Mouse (Mus musculus) G1E (cell line): ENCODE measurements around the gene Kif18b. TPM values are rescaled to one million over a fixed set of nuclear protein-coding genes. Genes with fewer than 3 reads are reported as not detected.
A peak's percentile ranks its signal among the peaks of the same experiment; 100 is the strongest.

Experiments used
- ATAC-seq: 2 replicates; pipeline ENCODE4 v1.8.0; 2016; ENCODE audit warnings: mild to moderate bottlenecking; ENCODE audit not compliant: insufficient number of reproducible peaks, poor library complexity, low FRiP score, severe bottlenecking; ENCODE audit errors: extremely low read depth
- DNase-seq: peaks from one replicate; pipeline ENCODE4 v3.0.0; 2012; ENCODE audit warnings: low spot score
- H3K27me3 ChIP-seq: 2 replicates; pipeline ENCODE4 v1.6.1; 2012; ENCODE audit warnings: mild to moderate bottlenecking, low read length, inconsistent platforms; ENCODE audit not compliant: insufficient read depth
- H3K36me3 ChIP-seq: replicated peaks from 2 replicates; pipeline ENCODE3; 2012; ENCODE audit warnings: mild to moderate bottlenecking, inconsistent platforms
- H3K4me1 ChIP-seq: 2 replicates; pipeline ENCODE4 v1.6.1; 2012; ENCODE audit warnings: low read depth, low read length, inconsistent platforms, mixed read lengths; ENCODE audit not compliant: insufficient read depth
- H3K4me3 ChIP-seq: 2 replicates; pipeline ENCODE4 v1.5.1; 2012; ENCODE audit warnings: low read depth, mild to moderate bottlenecking, inconsistent platforms, low read length, moderate library complexity, mixed read lengths
- H3K9me3 ChIP-seq: replicated peaks from 2 replicates; pipeline ENCODE4 v1.6.1; 2012; ENCODE audit warnings: inconsistent platforms
- CTCF ChIP-seq: IDR thresholded peaks from 2 replicates; pipeline ENCODE4 v1.5.1; 2012; ENCODE audit warnings: low read depth, low read length, inconsistent platforms, mixed read lengths
- GATA1 ChIP-seq: IDR thresholded peaks from 2 replicates; pipeline ENCODE4 v1.6.1; 2012; ENCODE audit warnings: borderline replicate concordance, low read length, inconsistent platforms, mixed read lengths
- GATA2 ChIP-seq: IDR thresholded peaks from 2 replicates; pipeline ENCODE4 v1.6.1; 2012; ENCODE audit warnings: low read depth, low read length, inconsistent platforms, borderline replicate concordance
- POLR2AphosphoS5 ChIP-seq: IDR thresholded peaks from 2 replicates; pipeline ENCODE4 v1.6.1; 2012; ENCODE audit warnings: low read depth, low read length, inconsistent platforms; ENCODE audit not compliant: insufficient replicate concordance
- TAL1 ChIP-seq: conservative IDR thresholded peaks from 2 replicates; pipeline ENCODE4 v1.6.1; 2012; ENCODE audit warnings: low read depth, low read length, inconsistent platforms, mixed read lengths
- polyA plus RNA-seq: library from polyadenylated mRNA; stranded (reverse); fragments of >175 nt; gene quantifications from 2 replicates; pipeline ENCODE4 v1.2.3, GENCODE M21; 2012
- total RNA-seq, 2 experiments: library from RNA; stranded (forward) in 1 of 2; stranded (reverse) in 1 of 2; fragments of 200-1000 nt in 1 of 2; fragments of >200 nt in 1 of 2; fragmentation: Nextera tagmentation in 1 of 2; gene quantifications; 2 replicates each; pipeline ENCODE4 v1.2.3; 2014 to 2017

Gene Kif18b
- total and polyA plus RNA-seq, 3 experiments = 25.5 to 76.2 (median 42.6) TPM

GRCm38 (mm10) chr11:102864272-102864671 lies 60.7 kb downstream of the Kif18b start:
- Histone ChIP-seq H3K4me3 (no peak overlapping the region), H3K9me3 (no peaks in the 10 kb centered on the region), H3K4me1 (0 out of 2 replicates have a peak, but pooled peaks cover 2% of the 10 kb centered on the region), H3K27me3 (no peaks in the 10 kb centered on the region), H3K36me3 (peaks cover 97% of the 10 kb centered on the region)
- ATAC-seq (no peak), DNase-seq (no peak)
- no peak for TF ChIP-seq POLR2AphosphoS5
- TF ChIP-seq CTCF = 0 out of 2 replicates have a peak, but pooled peaks have one; percentile 4

DNA sequence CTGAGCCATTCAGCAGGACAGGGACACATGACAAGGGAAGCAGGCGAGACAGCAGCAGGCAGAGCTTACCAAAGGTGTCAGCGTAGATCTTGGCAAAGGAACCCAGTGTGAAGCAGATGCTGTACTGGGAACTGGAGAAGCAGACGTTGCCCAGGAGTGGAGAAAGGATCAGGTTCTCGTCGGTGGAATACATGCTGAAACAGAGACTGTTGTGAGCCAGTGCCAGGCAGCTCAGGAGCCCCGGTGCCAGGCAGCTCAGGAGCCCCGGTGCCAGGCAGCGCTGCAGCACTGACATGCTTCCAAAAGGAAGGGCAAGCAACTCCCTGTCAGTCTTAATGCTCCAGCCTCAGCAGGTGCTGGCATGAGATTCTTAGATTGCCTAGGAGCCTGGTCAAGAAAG lies 65.0 kb downstream of the Kif18b start:
- Histone ChIP-seq H3K27me3 (no peaks in the 10 kb centered on the region), H3K36me3 (peaks cover 99% of the 10 kb centered on the region), H3K9me3 (no peaks in the 10 kb centered on the region), H3K4me1 (no peaks in the 10 kb centered on the region), H3K4me3 (no peak overlapping the region)
- no peak for TF ChIP-seq GATA2
- TF ChIP-seq POLR2AphosphoS5 = no peak
- TF ChIP-seq TAL1 = no peak
- no peak for TF ChIP-seq CTCF
- TF ChIP-seq GATA1 = no peak
- ATAC-seq (no peak), DNase-seq (no peak)

DNA sequence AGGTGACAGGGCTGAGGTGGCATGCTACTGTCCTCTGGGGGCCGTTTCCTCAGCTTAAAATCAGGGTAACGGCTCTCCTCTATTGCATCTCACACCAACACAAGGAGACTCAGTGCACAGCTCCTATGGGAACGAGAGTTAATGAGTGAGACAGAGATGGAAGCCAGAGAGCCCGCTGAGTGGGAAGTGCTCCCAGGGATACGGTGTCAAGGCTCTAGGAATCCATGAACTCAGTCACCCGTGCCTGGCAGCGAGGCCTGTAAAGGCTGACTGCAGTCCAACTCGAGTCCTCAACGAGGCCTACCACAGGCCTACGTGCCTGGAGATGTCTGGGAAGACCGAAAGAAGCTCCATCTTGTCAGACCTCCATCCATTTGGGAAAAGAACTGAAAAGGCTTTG lies 66.0 kb downstream of the Kif18b start:
- H3K27me3 ChIP-seq = no peaks in the 10 kb centered on the region

GRCm38 (mm10) chr11:102855941-102856340 lies 69.0 kb downstream of the Kif18b start:
- TF ChIP-seq GATA1 (no peak), CTCF (no peak), POLR2AphosphoS5 (no peak), GATA2 (no peak), TAL1 (no peak)
- H3K36me3 ChIP-seq = peaks cover 99% of the 10 kb centered on the region
- H3K4me1 ChIP-seq = no peaks in the 10 kb centered on the region
- ATAC-seq = no peak
- no peaks in the 10 kb centered on the region for H3K27me3 ChIP-seq
- DNase-seq = no peak
- H3K9me3 ChIP-seq = no peaks in the 10 kb centered on the region
- no peak overlapping the region for H3K4me3 ChIP-seq

More for the DNA sequence above, 66.0 kb downstream of the Kif18b start:
- no peaks in the 10 kb centered on the region for H3K4me1 ChIP-seq
- no peak overlapping the region for H3K4me3 ChIP-seq
- DNase-seq (no peak), ATAC-seq (no peak)
- no peaks in the 10 kb centered on the region for H3K9me3 ChIP-seq
- peaks cover 98% of the 10 kb centered on the region for H3K36me3 ChIP-seq
- TF ChIP-seq GATA2 = no peak
- no peak for TF ChIP-seq CTCF
- TF ChIP-seq TAL1 = no peak
- no peak for TF ChIP-seq GATA1
- no peak for TF ChIP-seq POLR2AphosphoS5

Other genes with a start within 250 kb of the Kif18b start
- 27.3 and 32.0 TPM in 2 replicates for gene Ccdc43, start 227.3 kb downstream of the Kif18b start, total RNA-seq (2014; fragmentation: Nextera tagmentation)
- 38.7 and 43.6 TPM in 2 replicates for gene Ccdc43, start 227.3 kb downstream of the Kif18b start, total RNA-seq (2017)
- gene Ccdc43, start 227.3 kb downstream of the Kif18b start, polyA plus RNA-seq = 8.4 and 10.5 TPM in 2 replicates
- not detected in 2 replicates for gene Adam11, start 163.7 kb downstream of the Kif18b start, total RNA-seq (2014; fragmentation: Nextera tagmentation)
- gene Adam11, start 163.7 kb downstream of the Kif18b start, total RNA-seq (2017) = 0.06 and 0.22 TPM in 2 replicates
- gene Adam11, start 163.7 kb downstream of the Kif18b start, polyA plus RNA-seq = not detected in 2 replicates
- gene Gjc1, start 105.4 kb downstream of the Kif18b start, total RNA-seq (2014; fragmentation: Nextera tagmentation) = not detected in 2 replicates
- 0.11 and 0.12 TPM in 2 replicates for gene Gjc1, start 105.4 kb downstream of the Kif18b start, total RNA-seq (2017)
- not detected in 2 replicates for gene Gjc1, start 105.4 kb downstream of the Kif18b start, polyA plus RNA-seq
- not detected in 2 replicates for gene Higd1b, start 89.3 kb downstream of the Kif18b start, total RNA-seq (2014; fragmentation: Nextera tagmentation)
- not detected in 2 replicates for gene Higd1b, start 89.3 kb downstream of the Kif18b start, total RNA-seq (2017)
- not detected in 2 replicates for gene Higd1b, start 89.3 kb downstream of the Kif18b start, polyA plus RNA-seq
- 109 and 134 TPM in 2 replicates for gene Eftud2, start 44.1 kb downstream of the Kif18b start, total RNA-seq (2014; fragmentation: Nextera tagmentation)
- 171 and 175 TPM in 2 replicates for gene Eftud2, start 44.1 kb downstream of the Kif18b start, total RNA-seq (2017)
- gene Eftud2, start 44.1 kb downstream of the Kif18b start, polyA plus RNA-seq = 257 and 335 TPM in 2 replicates
- 0.87 TPM in 1 of 2 replicates, not detected in the other for gene Ccdc103, start 43.9 kb downstream of the Kif18b start, total RNA-seq (2014; fragmentation: Nextera tagmentation)
- gene Ccdc103, start 43.9 kb downstream of the Kif18b start, total RNA-seq (2017) = 0.23 and 0.87 TPM in 2 replicates
- 0.09 TPM in 1 of 2 replicates, not detected in the other for gene Ccdc103, start 43.9 kb downstream of the Kif18b start, polyA plus RNA-seq
- gene Fam187a, start 40.0 kb downstream of the Kif18b start, total RNA-seq (2014; fragmentation: Nextera tagmentation) = not detected in 2 replicates
- gene Fam187a, start 40.0 kb downstream of the Kif18b start, total RNA-seq (2017) = 0.16 TPM in 1 of 2 replicates, not detected in the other
- not detected in 2 replicates for gene Fam187a, start 40.0 kb downstream of the Kif18b start, polyA plus RNA-seq
- not detected in 2 replicates for gene Gfap, start 24.2 kb downstream of the Kif18b start, total RNA-seq (2014; fragmentation: Nextera tagmentation)
- 0.06 TPM in 1 of 2 replicates, not detected in the other for gene Gfap, start 24.2 kb downstream of the Kif18b start, total RNA-seq (2017)
- gene Gfap, start 24.2 kb downstream of the Kif18b start, polyA plus RNA-seq = not detected in 2 replicates
- gene C1ql1, start 21.6 kb upstream of the Kif18b start, total RNA-seq (2014; fragmentation: Nextera tagmentation) = not detected in 2 replicates
- not detected in 2 replicates for gene C1ql1, start 21.6 kb upstream of the Kif18b start, total RNA-seq (2017)
- gene C1ql1, start 21.6 kb upstream of the Kif18b start, polyA plus RNA-seq = not detected in 2 replicates
- gene Nmt1, start 103.1 kb upstream of the Kif18b start, total RNA-seq (2014; fragmentation: Nextera tagmentation) = 54.2 and 83.8 TPM in 2 replicates
- gene Nmt1, start 103.1 kb upstream of the Kif18b start, total RNA-seq (2017) = 40.0 and 51.2 TPM in 2 replicates
- 5.9 and 9.2 TPM in 2 replicates for gene Nmt1, start 103.1 kb upstream of the Kif18b start, polyA plus RNA-seq
- gene Dcakd, start 103.2 kb upstream of the Kif18b start, total RNA-seq (2014; fragmentation: Nextera tagmentation) = 87.1 and 95.3 TPM in 2 replicates
- gene Dcakd, start 103.2 kb upstream of the Kif18b start, total RNA-seq (2017) = 31.1 and 36.4 TPM in 2 replicates
- gene Dcakd, start 103.2 kb upstream of the Kif18b start, polyA plus RNA-seq = 191 and 199 TPM in 2 replicates
- not detected in 2 replicates for gene Plcd3, start 176.5 kb upstream of the Kif18b start, total RNA-seq (2014; fragmentation: Nextera tagmentation)
- 0.06 and 0.11 TPM in 2 replicates for gene Plcd3, start 176.5 kb upstream of the Kif18b start, total RNA-seq (2017)
- gene Plcd3, start 176.5 kb upstream of the Kif18b start, polyA plus RNA-seq = not detected in 2 replicates
- gene Acbd4, start 176.6 kb upstream of the Kif18b start, total RNA-seq (2014; fragmentation: Nextera tagmentation) = 16.9 and 32.7 TPM in 2 replicates
- 11.9 and 19.2 TPM in 2 replicates for gene Acbd4, start 176.6 kb upstream of the Kif18b start, total RNA-seq (2017)
- 22.1 and 23.2 TPM in 2 replicates for gene Acbd4, start 176.6 kb upstream of the Kif18b start, polyA plus RNA-seq
- gene Hexim1, start 191.1 kb upstream of the Kif18b start, total RNA-seq (2014; fragmentation: Nextera tagmentation) = 13.2 and 16.6 TPM in 2 replicates
- gene Hexim1, start 191.1 kb upstream of the Kif18b start, total RNA-seq (2017) = 36.7 and 39.4 TPM in 2 replicates
- 21.2 and 25.7 TPM in 2 replicates for gene Hexim1, start 191.1 kb upstream of the Kif18b start, polyA plus RNA-seq
- 6.1 and 12.7 TPM in 2 replicates for gene Hexim2, start 207.3 kb upstream of the Kif18b start, total RNA-seq (2014; fragmentation: Nextera tagmentation)
- gene Hexim2, start 207.3 kb upstream of the Kif18b start, total RNA-seq (2017) = 8.6 and 9.0 TPM in 2 replicates
- gene Hexim2, start 207.3 kb upstream of the Kif18b start, polyA plus RNA-seq = 11.7 and 13.7 TPM in 2 replicates
- gene Fmnl1, start 246.0 kb upstream of the Kif18b start, total RNA-seq (2014; fragmentation: Nextera tagmentation) = 2.7 TPM in 1 of 2 replicates, not detected in the other
- 0.23 TPM in 1 of 2 replicates, not detected in the other for gene Fmnl1, start 246.0 kb upstream of the Kif18b start, total RNA-seq (2017)
- gene Fmnl1, start 246.0 kb upstream of the Kif18b start, polyA plus RNA-seq = 0.02 and 0.07 TPM in 2 replicates